ENCODE assay signal across 21 mouse cellular contexts in genomic region chr13:46880736-46881135, GRCm38 (mm10). TPM values are rescaled to one million over a fixed set of nuclear protein-coding genes. Genes with fewer than 3 reads are reported as not detected.
DNase-seq lines count a peak whose midpoint lies in the region; ATAC-seq and TF ChIP-seq lines count a peak whose summit lies in the region.
"Had no signal": no experiment of that assay in that cellular context is flagged by ENCODE, and none has a peak within 500 bp of the region (broad histone marks: within the 10 kb centered on the region; RNA-seq: fewer than 3 reads in every experiment).

No protein-coding gene starts in this region.

- no peak overlapping the region for H3K4me2 ChIP-seq in hindbrain, embryonic 15.5 days
- H3K4me2 ChIP-seq in hindbrain, postnatal 0 days (ENCODE audit: low read depth, low read length), result no peak overlapping the region
- H3K4me2 ChIP-seq: embryonic facial prominence, embryonic 15.5 days; heart, embryonic 12.5 days had no signal

- H3K4me1 ChIP-seq in hindbrain, embryonic 15.5 days (replicated peaks), result 0 out of 2 replicates have a peak, but pooled peaks cover 3% of the 10 kb centered on the region
- H3K4me1 ChIP-seq in hindbrain, postnatal 0 days (ENCODE audit: insufficient read depth, low read length), result no peaks in the 10 kb centered on the region

- H3K9ac ChIP-seq in hindbrain, embryonic 15.5 days, result no peak overlapping the region
- no peak overlapping the region for H3K9ac ChIP-seq in hindbrain, postnatal 0 days (replicated peaks; ENCODE audit: low read length)
- H3K9ac ChIP-seq: embryonic facial prominence, embryonic 15.5 days; heart, embryonic 12.5 days had no signal

- no peak for TF ChIP-seq CTCF in hindbrain, postnatal 0 days (IDR thresholded peaks at IDR 0.05; ENCODE audit: low read depth)
- TF ChIP-seq CTCF in brain, embryonic 14.5 days (IDR thresholded peaks at IDR 0.05; ENCODE audit: borderline replicate concordance, extremely low read depth, insufficient read depth, insufficient read length), result no peak

- no peak overlapping the region for H3K4me3 ChIP-seq in hindbrain, embryonic 15.5 days
- no peak overlapping the region for H3K4me3 ChIP-seq in hindbrain, postnatal 0 days (ENCODE audit: low read length)
- H3K4me3 ChIP-seq: embryonic facial prominence, embryonic 15.5 days; erythroblast, embryonic 14.5 days; forebrain, embryonic 10.5 days; heart, embryonic 12.5 days had no signal

- peak; percentile 38; the same call in 1 of the 2 replicates for ATAC-seq in hindbrain, embryonic 15.5 days (ENCODE audit: low FRiP score, low read depth)
- no peak for ATAC-seq in hindbrain, postnatal 0 days
- ATAC-seq: forebrain, embryonic 16.5 days; intestine, embryonic 16.5 days had no signal

- no peaks in the 10 kb centered on the region for H3K27me3 ChIP-seq in hindbrain, embryonic 15.5 days
- H3K27me3 ChIP-seq in hindbrain, postnatal 0 days (ENCODE audit: insufficient read depth, low read length), result no peaks in the 10 kb centered on the region
- H3K27me3 ChIP-seq: embryonic facial prominence, embryonic 15.5 days; heart, embryonic 12.5 days had no signal

- TF ChIP-seq POLR2A in brain, embryonic 14.5 days (IDR thresholded peaks at IDR 0.05; ENCODE audit: borderline replicate concordance, extremely low read depth, insufficient read depth, insufficient read length, poor library complexity, severe bottlenecking), result no peak

- intact Hi-C loops in heart, postnatal 10 days (cut with DNase I), result no loop called here

- H3K36me3 ChIP-seq in hindbrain, embryonic 15.5 days, result no peaks in the 10 kb centered on the region
- H3K36me3 ChIP-seq in hindbrain, postnatal 0 days (ENCODE audit: insufficient read depth, low read length), result no peaks in the 10 kb centered on the region
- H3K36me3 ChIP-seq: embryonic facial prominence, embryonic 15.5 days; forebrain, embryonic 10.5 days had no signal

- H3K9me3 ChIP-seq in hindbrain, embryonic 15.5 days, result no peaks in the 10 kb centered on the region
- no peaks in the 10 kb centered on the region for H3K9me3 ChIP-seq in hindbrain, postnatal 0 days (ENCODE audit: low read length)
- H3K9me3 ChIP-seq: embryonic facial prominence, embryonic 15.5 days; forebrain, embryonic 10.5 days; heart, embryonic 12.5 days had no signal

- WGBS in hindbrain, embryonic 15.5 days, result 51% methylated on average over 14 of the region's 14 CpGs
- WGBS in hindbrain, postnatal 0 days, result 57% methylated on average over 14 of the region's 14 CpGs

- DNase-seq in heart, adult 11 months, result peak; percentile 81
- no peak for DNase-seq in heart, postnatal 10 days
- DNase-seq in hindbrain, postnatal 0 days (ENCODE audit: low spot score), result no peak
- DNase-seq in brain, embryonic 14.5 days (ENCODE audit: low read depth), result peak; percentile 54
- peak; percentile 47 for DNase-seq in retina, postnatal 1 day
- no peak for DNase-seq in left cerebral cortex, adult 9 months (ENCODE audit: low spot score in 2 of 2)
- DNase-seq: adrenal gland, adult 2 months; adrenal gland, postnatal 36 days; cerebellum, adult 11 months; cerebellum, adult 8-10 months; cerebellum, postnatal 14 days; gastrocnemius, postnatal 14 days; heart, postnatal 36 days; kidney, adult 2 months had no signal

- no peak overlapping the region for H3K27ac ChIP-seq in hindbrain, embryonic 15.5 days (replicated peaks)
- H3K27ac ChIP-seq in hindbrain, postnatal 0 days, result no peak overlapping the region
- H3K27ac ChIP-seq: embryonic facial prominence, embryonic 15.5 days; forebrain, embryonic 10.5 days had no signal

RNA-seq across cellular contexts. Expression of gene Kif13a, which starts 48.9 kb away (rescaled TPM):
- total RNA-seq in heart, postnatal 10 days (2021), result 100 to 1,000 TPM in 1 of 2 experiments, 10 to 100 TPM in 1; 98.7 to 101 TPM
- polyA plus RNA-seq in hindbrain, embryonic 15.5 days (2015; fragmentation: Nextera tagmentation; extraction: Ambion mirVana), result 13.0 and 16.9 TPM in 2 replicates
- total RNA-seq in hindbrain, postnatal 0 days (2014; rRNA removed), result 21.6 and 48.7 TPM in 2 replicates
- 11.6 and 13.3 TPM in 2 replicates for polyA plus RNA-seq in hindbrain, postnatal 0 days (2015; fragmentation: Nextera tagmentation; extraction: Ambion mirVana)
- 15.1 and 24.8 TPM in 2 replicates for polyA plus RNA-seq in brain, embryonic 14.5 days (2012; rRNA removed)

Comparison
In these comparisons a context has a peak if more than half of its experiments do, and no peak if none do; other contexts are left out.
1. DNase-seq: peak in heart, adult 11 months (single experiment), brain, embryonic 14.5 days (single experiment) and retina, postnatal 1 day (single experiment); none in heart, postnatal 10 days (0 of 2), hindbrain, postnatal 0 days (single experiment) and left cerebral cortex, adult 9 months (0 of 2).